Mouse (Mus musculus): ENCODE data around the gene Mgea5. TPM values are rescaled to one million over a fixed set of nuclear protein-coding genes. Genes with fewer than 3 reads are reported as not detected.

Gene Mgea5
- polyA plus RNA-seq, 1 experiment: 27.1 TPM

DNA sequence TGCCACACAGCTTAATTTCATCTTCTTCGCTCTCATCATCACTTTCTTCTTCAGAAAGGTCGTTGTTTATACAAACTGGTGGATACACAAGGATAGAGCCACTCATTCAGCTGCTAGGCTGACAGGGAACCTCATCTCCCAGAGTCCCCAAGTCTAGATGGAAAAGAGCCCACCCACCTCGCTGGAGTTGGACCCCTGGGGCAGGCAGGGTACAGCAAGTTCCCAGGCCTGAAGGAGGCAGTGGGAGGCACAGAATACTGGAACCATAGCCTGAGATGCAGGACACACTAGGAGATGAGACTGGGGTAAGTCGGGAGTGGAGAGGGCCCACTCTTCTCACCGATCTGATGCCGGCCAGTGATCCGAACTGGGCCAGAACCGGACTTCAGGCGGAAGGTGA, 35.4 kb downstream of the Mgea5 start:
- TF ChIP-seq POLR2AphosphoS2 (IDR thresholded peaks at IDR 0.05; ENCODE audit: insufficient read length, low read depth): no peak
- no peak for TF ChIP-seq MYOD1 (IDR thresholded peaks at IDR 0.05; ENCODE audit: control insufficient read depth in 1 of 3, insufficient read length in 2 of 3, low read depth in 2 of 3)
- TF ChIP-seq CEBPB (IDR thresholded peaks at IDR 0.05; ENCODE audit: insufficient read depth, poor library complexity, severe bottlenecking): no peak
- no peak for TF ChIP-seq SRF (IDR thresholded peaks at IDR 0.05; ENCODE audit: control insufficient read depth, insufficient read length, low read depth)
- no peak for TF ChIP-seq TCF12 (IDR thresholded peaks at IDR 0.05; ENCODE audit: insufficient read depth, poor library complexity, severe bottlenecking)
- no peak for TF ChIP-seq MAX (IDR thresholded peaks at IDR 0.05; ENCODE audit: low read depth)
- no peak for TF ChIP-seq USF1 (IDR thresholded peaks at IDR 0.05; ENCODE audit: low read depth)
- no peak for TF ChIP-seq MYOG (IDR thresholded peaks at IDR 0.05; ENCODE audit: control insufficient read depth in 1 of 3, insufficient read depth in 1 of 3, insufficient read length in 2 of 3, low read depth in 2 of 3)
- no peak for TF ChIP-seq POLR2A (IDR thresholded peaks at IDR 0.05; ENCODE audit: insufficient read length, low read depth)
- TF ChIP-seq REST (IDR thresholded peaks at IDR 0.05; ENCODE audit: insufficient read depth, insufficient read length): no peak
- no peak for TF ChIP-seq E2F4 (IDR thresholded peaks at IDR 0.05; ENCODE audit: insufficient read depth)
- TF ChIP-seq TCF3 (IDR thresholded peaks at IDR 0.05; ENCODE audit: insufficient read length, low read depth): no peak
- H3K79me2 ChIP-seq (ENCODE audit: control insufficient read depth, insufficient read depth): no peaks in the 10 kb centered on the region
- peak overlapping the region; percentile 58 for H3K4me3 ChIP-seq

DNA sequence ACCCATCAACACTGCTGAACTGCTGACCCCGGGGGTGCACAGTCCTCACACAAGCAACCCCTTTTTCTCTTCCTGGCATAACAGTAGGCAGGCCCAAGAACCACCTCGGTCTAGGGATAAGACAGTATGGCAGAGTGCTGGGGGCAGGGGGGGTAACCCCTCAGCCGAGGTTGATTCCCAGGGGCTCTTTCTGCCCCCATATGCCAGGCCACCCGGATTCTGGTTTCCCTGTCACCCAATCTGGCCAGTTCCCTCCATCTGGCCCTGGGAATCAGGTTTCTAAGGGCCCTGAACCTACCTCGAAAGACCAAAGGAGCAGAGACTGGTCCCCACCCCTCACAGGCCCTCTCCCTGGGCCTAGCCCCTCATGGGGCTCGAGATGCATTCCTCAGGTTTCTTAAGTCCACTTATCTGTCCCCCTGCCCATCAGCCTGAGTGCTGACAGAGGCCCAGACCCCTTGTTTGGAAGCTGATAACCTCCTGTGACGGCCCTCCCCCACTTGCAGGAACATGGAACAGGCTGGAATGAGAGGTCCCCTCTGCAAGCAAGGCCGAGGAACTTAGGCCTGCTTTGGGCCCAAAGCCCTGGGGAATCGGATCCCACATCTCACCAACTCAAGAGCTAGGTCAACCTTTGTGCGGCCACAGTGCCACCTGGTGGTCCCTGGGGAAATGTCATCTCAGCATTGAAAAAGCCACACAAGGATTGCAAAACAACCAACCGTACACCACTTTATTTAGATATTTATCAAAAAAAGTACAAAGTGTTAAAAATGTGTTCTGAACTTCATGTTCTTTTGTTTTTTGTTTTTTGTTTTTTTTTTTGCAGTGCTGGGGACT, 36.4 kb downstream of the Mgea5 start:
- Histone ChIP-seq H3K36me3 (ENCODE audit: control insufficient read depth, insufficient read depth) (no peaks in the 10 kb centered on the region), H3K4me3 (no peak overlapping the region), H3K27me3 (ENCODE audit: control insufficient read depth, insufficient read depth, insufficient read length) (peaks cover 15% of the 10 kb centered on the region), H3K79me2 (ENCODE audit: control insufficient read depth, insufficient read depth) (no peaks in the 10 kb centered on the region), H3ac (ENCODE audit: control insufficient read depth, insufficient read length) (no peak overlapping the region), H3K4me2 (ENCODE audit: low read depth) (no peak overlapping the region)
- 0 out of 2 replicates have a peak, but pooled peaks have one; percentile 50 for TF ChIP-seq CEBPB (IDR thresholded peaks at IDR 0.05; ENCODE audit: insufficient read depth, poor library complexity, severe bottlenecking)
- no peak for TF ChIP-seq TCF12 (IDR thresholded peaks at IDR 0.05; ENCODE audit: insufficient read depth, poor library complexity, severe bottlenecking)

More for the DNA sequence above, 35.4 kb downstream of the Mgea5 start:
- peaks cover 2% of the 10 kb centered on the region for H3K36me3 ChIP-seq (ENCODE audit: control insufficient read depth, insufficient read depth)
- H3K4me2 ChIP-seq (ENCODE audit: low read depth): peak overlapping the region; percentile 93
- H3K27me3 ChIP-seq (ENCODE audit: control insufficient read depth, insufficient read depth, insufficient read length): peaks cover 6% of the 10 kb centered on the region
- peak overlapping the region; percentile 24 for H3ac ChIP-seq (ENCODE audit: control insufficient read depth, insufficient read length)

DNA sequence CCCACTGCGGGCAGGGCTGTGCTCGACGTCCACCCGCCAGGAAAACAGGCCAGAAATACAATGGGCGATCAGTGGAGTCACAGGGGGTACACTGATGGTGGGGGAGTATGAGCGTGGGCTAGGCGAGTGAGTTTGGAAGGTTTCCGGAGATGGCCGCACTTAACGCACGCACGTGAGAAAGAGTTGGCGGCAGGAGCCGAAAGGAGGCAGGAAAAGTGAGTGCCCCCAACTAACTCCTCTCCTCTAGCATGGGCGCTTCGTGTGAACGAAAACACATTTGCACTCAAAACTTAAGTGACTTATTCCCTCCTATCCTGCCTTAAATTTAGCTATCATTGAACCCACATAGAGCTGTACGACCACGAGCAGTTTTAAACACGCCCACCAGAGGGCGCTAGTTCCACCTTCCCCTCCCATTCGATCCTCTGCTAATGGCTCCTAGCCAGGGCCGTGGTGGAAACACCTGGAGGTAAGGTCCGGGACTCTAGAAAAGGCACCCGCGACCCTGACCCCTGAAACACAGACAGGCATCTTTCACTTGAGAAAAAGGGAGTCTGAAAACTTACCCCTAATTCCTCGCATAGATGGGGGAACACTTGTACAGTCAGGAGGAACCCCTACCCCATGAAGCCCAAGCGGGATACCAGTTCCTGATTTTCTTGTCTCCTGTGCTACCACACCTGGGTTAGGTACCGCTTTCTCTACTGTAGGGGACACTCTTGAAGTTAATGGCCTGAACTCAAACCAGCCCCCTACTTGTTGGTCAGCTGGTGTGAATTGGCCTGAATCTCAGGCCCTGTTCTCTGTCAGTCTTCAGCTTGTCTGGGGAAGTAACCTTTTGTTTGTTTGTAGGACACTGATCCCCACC, 37.2 kb downstream of the Mgea5 start:
- H3K79me2 ChIP-seq (ENCODE audit: control insufficient read depth, insufficient read depth): no peaks in the 10 kb centered on the region
- H3K27me3 ChIP-seq (ENCODE audit: control insufficient read depth, insufficient read depth, insufficient read length): peaks cover 24% of the 10 kb centered on the region
- H3K36me3 ChIP-seq (ENCODE audit: control insufficient read depth, insufficient read depth): no peaks in the 10 kb centered on the region
- H3K4me3 ChIP-seq: no peak overlapping the region
- no peak overlapping the region for H3ac ChIP-seq (ENCODE audit: control insufficient read depth, insufficient read length)
- no peak overlapping the region for H3K4me2 ChIP-seq (ENCODE audit: low read depth)
- TF ChIP-seq CEBPB (IDR thresholded peaks at IDR 0.05; ENCODE audit: insufficient read depth, poor library complexity, severe bottlenecking) (no peak), MYOG (IDR thresholded peaks at IDR 0.05; ENCODE audit: control insufficient read depth in 1 of 3, insufficient read depth in 1 of 3, insufficient read length in 2 of 3, low read depth in 2 of 3) (no peak), TCF12 (IDR thresholded peaks at IDR 0.05; ENCODE audit: insufficient read depth, poor library complexity, severe bottlenecking) (no peak), USF1 (IDR thresholded peaks at IDR 0.05; ENCODE audit: low read depth) (no peak), POLR2AphosphoS2 (IDR thresholded peaks at IDR 0.05; ENCODE audit: insufficient read length, low read depth) (no peak)

DNA sequence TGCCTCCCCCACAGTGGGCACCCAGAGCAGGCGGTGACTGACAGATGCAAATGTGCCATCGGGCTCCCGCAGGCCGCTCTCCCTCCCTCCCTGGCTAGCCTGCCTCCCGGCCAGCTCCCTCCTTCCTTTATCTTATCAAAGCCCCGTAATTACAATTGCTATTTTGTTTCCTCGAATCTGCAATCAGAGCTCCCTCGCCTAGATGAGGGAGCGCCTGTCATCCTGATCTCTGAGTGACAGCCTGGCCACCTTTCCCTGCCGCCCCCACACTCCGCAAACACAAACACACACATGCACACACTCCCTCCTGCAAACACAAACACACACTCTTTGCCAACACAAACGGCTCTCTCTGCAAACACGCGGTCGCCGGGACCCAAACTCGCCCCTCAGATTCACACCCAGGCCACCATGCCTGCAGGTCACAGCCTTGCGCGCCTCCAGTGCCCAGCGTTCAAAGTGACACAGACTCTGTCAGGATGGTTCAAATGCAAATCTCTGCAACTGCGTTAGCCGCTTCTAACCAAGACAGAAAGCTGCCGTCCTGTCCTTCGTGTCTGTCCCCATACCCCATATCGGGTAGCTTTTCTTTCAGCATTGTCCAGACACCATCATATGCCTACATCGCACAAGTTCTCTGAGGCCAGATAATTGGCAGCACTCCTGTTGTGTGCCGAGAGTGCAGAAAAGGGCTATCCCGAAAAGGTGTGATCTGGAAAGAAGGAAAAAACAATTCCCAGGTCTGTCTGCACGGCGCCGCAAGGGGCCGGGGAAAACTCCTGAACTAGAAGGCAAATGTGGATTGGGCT, 38.1 kb downstream of the Mgea5 start:
- Histone ChIP-seq H3K36me3 (ENCODE audit: control insufficient read depth, insufficient read depth) (no peaks in the 10 kb centered on the region), H3K27me3 (ENCODE audit: control insufficient read depth, insufficient read depth, insufficient read length) (peaks cover 30% of the 10 kb centered on the region), H3K79me2 (ENCODE audit: control insufficient read depth, insufficient read depth) (no peaks in the 10 kb centered on the region), H3K4me3 (no peak overlapping the region), H3ac (ENCODE audit: control insufficient read depth, insufficient read length) (no peak overlapping the region), H3K4me2 (ENCODE audit: low read depth) (no peak overlapping the region)
- TF ChIP-seq MYOD1 (IDR thresholded peaks at IDR 0.05; ENCODE audit: control insufficient read depth in 1 of 3, insufficient read length in 2 of 3, low read depth in 2 of 3) (no peak), E2F4 (IDR thresholded peaks at IDR 0.05; ENCODE audit: insufficient read depth) (no peak), POLR2AphosphoS2 (IDR thresholded peaks at IDR 0.05; ENCODE audit: insufficient read length, low read depth) (no peak), USF1 (IDR thresholded peaks at IDR 0.05; ENCODE audit: low read depth) (no peak), MYOG (IDR thresholded peaks at IDR 0.05; ENCODE audit: control insufficient read depth in 1 of 3, insufficient read depth in 1 of 3, insufficient read length in 2 of 3, low read depth in 2 of 3) (no peak), TCF3 (IDR thresholded peaks at IDR 0.05; ENCODE audit: insufficient read length, low read depth) (no peak), CEBPB (IDR thresholded peaks at IDR 0.05; ENCODE audit: insufficient read depth, poor library complexity, severe bottlenecking) (no peak), TCF12 (IDR thresholded peaks at IDR 0.05; ENCODE audit: insufficient read depth, poor library complexity, severe bottlenecking) (no peak), REST (IDR thresholded peaks at IDR 0.05; ENCODE audit: insufficient read depth, insufficient read length) (no peak), SRF (IDR thresholded peaks at IDR 0.05; ENCODE audit: control insufficient read depth, insufficient read length, low read depth) (no peak), POLR2A (IDR thresholded peaks at IDR 0.05; ENCODE audit: insufficient read length, low read depth) (no peak), MAX (IDR thresholded peaks at IDR 0.05; ENCODE audit: low read depth) (no peak)
